Mouse (Mus musculus) hindbrain, embryonic 14.5 days (tissue): ENCODE data around the gene Antxr2. TPM values are rescaled to one million over a fixed set of nuclear protein-coding genes. Genes with fewer than 3 reads are reported as not detected.
A peak's percentile ranks its signal among the peaks of the same experiment; 100 is the strongest.

Experiments used
- ATAC-seq: fragments of 200-750 bp; cut with Nextera tagmentation; 2 replicates; pipeline ENCODE4 v1.8.0; 2017; ENCODE audit warnings: moderate number of reproducible peaks, mild to moderate bottlenecking, moderate TSS enrichment, moderate library complexity; ENCODE audit not compliant: low FRiP score
- DNase-seq: peaks from one replicate; pipeline ENCODE4 v3.0.0-alpha.2; 2015; ENCODE audit warnings: low spot score
- H3K27ac ChIP-seq: fragments of 300-500 bp; sonication (generic); 2 replicates; pipeline ENCODE4 v1.5.1; 2014; ENCODE audit warnings: mild to moderate bottlenecking, moderate library complexity
- H3K27me3 ChIP-seq: fragments of 300-500 bp; sonication (generic); 2 replicates; pipeline ENCODE4 v1.6.1; 2014; ENCODE audit warnings: mild to moderate bottlenecking, low read length, mixed read lengths; ENCODE audit not compliant: control insufficient read depth, insufficient read depth
- H3K36me3 ChIP-seq: fragments of 300-500 bp; sonication (generic); replicated peaks from 2 replicates; pipeline ENCODE4 v1.6.1; 2014; ENCODE audit not compliant: control insufficient read depth, insufficient read depth
- H3K4me1 ChIP-seq: fragments of 300-500 bp; sonication (generic); replicated peaks from 2 replicates; pipeline ENCODE4 v1.6.1; 2014; ENCODE audit warnings: antibody characterized with exemption, low read length, mixed read lengths; ENCODE audit not compliant: control insufficient read depth, insufficient read depth
- H3K4me2 ChIP-seq: fragments of 300-500 bp; sonication (generic); replicated peaks from 2 replicates; pipeline ENCODE4 v1.6.1; 2014; ENCODE audit warnings: mild to moderate bottlenecking, moderate library complexity
- H3K4me3 ChIP-seq: fragments of 300-500 bp; sonication (generic); replicated peaks from 2 replicates; pipeline ENCODE4 v1.5.1; 2014; ENCODE audit warnings: mild to moderate bottlenecking, low read length
- H3K9ac ChIP-seq: fragments of 300-500 bp; sonication (generic); 2 replicates; pipeline ENCODE4 v1.6.1; 2014
- H3K9me3 ChIP-seq: fragments of 300-500 bp; sonication (generic); 2 replicates; pipeline ENCODE4 v1.6.1; 2016; ENCODE audit warnings: low read length; ENCODE audit not compliant: control insufficient read depth
- WGBS: fragments of 180-500 bp; shearing (Covaris S2); extraction: QIAGEN DNeasy Blood & Tissue Kit; methylation state at CpG from one replicate; pipeline ENCODE4 v1.1.7; 2014; 5-methylcytosine and 5-hydroxymethylcytosine counted together
- polyA plus RNA-seq: library from polyadenylated mRNA; unstranded; fragments of >200 nt; fragmentation: Nextera tagmentation; extraction: Ambion mirVana; gene quantifications from 2 replicates; pipeline ENCODE4 v1.2.1, GENCODE M21; 2014

Gene Antxr2
- 3.6 and 3.8 TPM in 2 replicates for polyA plus RNA-seq

- H3K27me3 ChIP-seq: no peaks in the 10 kb centered on the region
- H3K9ac ChIP-seq: peak within 1 kb of the TSS; percentile 69
- H3K9me3 ChIP-seq: no peaks in the 10 kb centered on the region
- ATAC-seq (peak; percentile 76), DNase-seq (peak; percentile 35)
- H3K4me1 ChIP-seq: no peaks in the 10 kb centered on the region
- H3K36me3 ChIP-seq: no peaks in the 10 kb centered on the region
- WGBS: 3% methylated on average over 58 of the region's 58 CpGs
- H3K4me2 ChIP-seq: peak within 1 kb of the TSS; percentile 96
- H3K4me3 ChIP-seq: peak within 1 kb of the TSS; percentile 70
- peak within 1 kb of the TSS; percentile 47; the same call in 1 of the 2 replicates for H3K27ac ChIP-seq
Observed at GRCm38 (mm10) chr5:98030902-98031641, at the start of gene Antxr2. Gene Antxr2, minus strand, starts transcription at chr5:98031043.

GRCm38 (mm10) chr5:98076612-98077011 lies 45.8 kb upstream of the Antxr2 start:
- H3K9me3 ChIP-seq: no peaks in the 10 kb centered on the region
- no peak overlapping the region for H3K9ac ChIP-seq
- H3K27me3 ChIP-seq: no peaks in the 10 kb centered on the region
- H3K36me3 ChIP-seq: no peaks in the 10 kb centered on the region
- H3K27ac ChIP-seq: no peak overlapping the region
- no peaks in the 10 kb centered on the region for H3K4me1 ChIP-seq
- WGBS: 74% methylated on average over 3 of the region's 3 CpGs
- DNase-seq: no peak
- ATAC-seq: no peak
- no peak overlapping the region for H3K4me2 ChIP-seq
- no peak overlapping the region for H3K4me3 ChIP-seq

GRCm38 (mm10) chr5:98069191-98069590 lies 38.3 kb upstream of the Antxr2 start:
- H3K9ac ChIP-seq: no peak overlapping the region
- no peak overlapping the region for H3K4me3 ChIP-seq
- H3K4me1 ChIP-seq: no peaks in the 10 kb centered on the region
- no peak overlapping the region for H3K27ac ChIP-seq
- H3K36me3 ChIP-seq: no peaks in the 10 kb centered on the region
- ATAC-seq (no peak), DNase-seq (no peak)
- 46% methylated on average over 4 of the region's 4 CpGs for WGBS
- H3K9me3 ChIP-seq: no peaks in the 10 kb centered on the region
- H3K4me2 ChIP-seq: no peak overlapping the region
- no peaks in the 10 kb centered on the region for H3K27me3 ChIP-seq

GRCm38 (mm10) chr5:98055275-98055674 lies 24.4 kb upstream of the Antxr2 start:
- H3K4me1 ChIP-seq: no peaks in the 10 kb centered on the region
- no peak overlapping the region for H3K27ac ChIP-seq
- no peaks in the 10 kb centered on the region for H3K9me3 ChIP-seq
- H3K4me2 ChIP-seq: no peak overlapping the region
- H3K9ac ChIP-seq: no peak overlapping the region
- no peak for ATAC-seq
- WGBS: 92% methylated on average over 6 of the region's 6 CpGs
- no peak overlapping the region for H3K4me3 ChIP-seq
- no peak for DNase-seq
- H3K36me3 ChIP-seq: no peaks in the 10 kb centered on the region
- H3K27me3 ChIP-seq: no peaks in the 10 kb centered on the region

GRCm38 (mm10) chr5:98054834-98055233 lies 24.0 kb upstream of the Antxr2 start:
- no peaks in the 10 kb centered on the region for H3K9me3 ChIP-seq
- no peak overlapping the region for H3K4me3 ChIP-seq
- no peaks in the 10 kb centered on the region for H3K27me3 ChIP-seq
- no peaks in the 10 kb centered on the region for H3K4me1 ChIP-seq
- DNase-seq: no peak
- no peaks in the 10 kb centered on the region for H3K36me3 ChIP-seq
- H3K4me2 ChIP-seq: no peak overlapping the region
- no peak for ATAC-seq
- no peak overlapping the region for H3K27ac ChIP-seq
- H3K9ac ChIP-seq: no peak overlapping the region
- 92% methylated on average over 1 of the region's 1 CpGs for WGBS

DNA sequence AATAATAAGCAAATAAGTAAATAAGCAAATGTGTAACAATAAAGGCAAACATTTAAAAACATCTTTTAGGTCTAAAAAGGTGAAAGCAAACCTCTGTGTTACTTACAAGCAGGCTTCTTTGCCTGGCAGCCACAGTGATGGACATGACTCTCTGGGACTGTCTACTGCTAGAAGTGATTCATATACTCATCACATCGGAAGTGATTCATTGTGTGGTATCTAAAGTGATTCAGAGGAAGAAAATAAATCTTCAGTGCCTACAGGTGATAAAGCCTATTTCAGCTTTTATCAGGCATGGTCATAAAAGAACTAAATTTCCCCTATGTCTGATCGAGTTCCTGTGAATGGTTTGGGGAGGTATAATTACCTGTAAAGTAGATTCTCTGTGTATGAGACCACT lies 4.1 kb upstream of the Antxr2 start:
- DNase-seq (no peak), ATAC-seq (no peak)
- Histone ChIP-seq H3K27me3 (no peaks in the 10 kb centered on the region), H3K9me3 (no peaks in the 10 kb centered on the region), H3K4me3 (no peak overlapping the region), H3K4me2 (no peak overlapping the region), H3K27ac (no peak overlapping the region), H3K36me3 (no peaks in the 10 kb centered on the region), H3K9ac (no peak overlapping the region), H3K4me1 (no peaks in the 10 kb centered on the region)
- 87% methylated on average over 2 of the region's 2 CpGs for whole genome bisulfite sequencing

- WGBS: 66% methylated on average over 2 of the region's 2 CpGs
- Histone ChIP-seq H3K27ac (no peak overlapping the region), H3K36me3 (no peaks in the 10 kb centered on the region), H3K27me3 (no peaks in the 10 kb centered on the region), H3K9ac (no peak overlapping the region), H3K4me3 (no peak overlapping the region), H3K4me2 (no peak overlapping the region), H3K4me1 (no peaks in the 10 kb centered on the region), H3K9me3 (no peaks in the 10 kb centered on the region)
- no peak for ATAC-seq
- no peak for DNase-seq
Observed at GRCm38 (mm10) chr5:98034207-98034606, 3.4 kb upstream of the Antxr2 start.

DNA sequence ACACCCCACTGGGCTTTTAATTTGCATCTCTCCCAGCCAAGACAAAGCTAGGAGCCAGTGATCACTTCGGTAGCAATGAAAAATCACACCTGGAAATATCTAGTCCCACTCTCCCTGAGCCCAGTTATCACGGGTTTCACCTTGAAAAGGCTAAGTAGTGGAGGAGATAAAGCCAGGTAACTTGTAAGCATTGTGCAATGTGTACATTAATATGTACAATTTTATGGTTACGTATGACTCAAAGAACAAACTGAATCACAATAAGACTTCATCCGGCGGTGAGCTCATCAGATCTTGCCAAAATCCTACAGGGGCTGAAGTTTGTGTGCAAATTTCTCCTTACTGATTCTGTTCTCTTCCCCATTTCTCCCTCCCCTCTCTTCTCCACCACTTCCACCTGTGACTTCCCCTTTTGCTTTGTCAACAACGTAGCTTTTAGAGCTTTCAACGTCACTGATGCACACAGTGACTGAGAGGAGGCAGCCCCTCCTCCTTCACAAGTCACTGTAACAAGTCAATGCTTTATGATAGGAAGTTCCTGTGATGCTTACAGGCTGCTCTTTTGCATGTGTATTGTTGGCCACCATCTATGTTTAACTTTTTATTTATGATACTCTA lies 2.1 kb upstream of the Antxr2 start:
- Histone ChIP-seq H3K36me3 (no peaks in the 10 kb centered on the region), H3K9me3 (no peaks in the 10 kb centered on the region), H3K4me2 (no peak overlapping the region), H3K9ac (no peak overlapping the region), H3K27ac (no peak overlapping the region), H3K4me3 (no peak overlapping the region), H3K4me1 (no peaks in the 10 kb centered on the region), H3K27me3 (no peaks in the 10 kb centered on the region)
- DNase-seq: no peak
- ATAC-seq: no peak
- 74% methylated on average over 7 of the region's 7 CpGs for WGBS

- Histone ChIP-seq H3K9me3 (no peaks in the 10 kb centered on the region), H3K4me1 (no peaks in the 10 kb centered on the region), H3K4me2 (peak overlapping the region; percentile 96), H3K9ac (peak overlapping the region; percentile 69), H3K36me3 (no peaks in the 10 kb centered on the region), H3K27ac (peak overlapping the region; percentile 47; the same call in 1 of the 2 replicates), H3K4me3 (peak overlapping the region; percentile 70), H3K27me3 (no peaks in the 10 kb centered on the region)
- DNase-seq: peak; percentile 31
- WGBS: under 1% methylated on average over 36 of the region's 36 CpGs
- ATAC-seq: peak; percentile 81
Observed at GRCm38 (mm10) chr5:98030091-98030901, 547 bp downstream of the Antxr2 start.
